Mouse (Mus musculus): ENCODE results near the gene Ndufa8.

The Ndufa8 gene

GRCm38 (mm10) chr2:36040872-36041271 lies 8.3 kb downstream of the Ndufa8 start:
- DNase-seq, result peak in 1 of 2 experiments; percentile 29

GRCm38 (mm10) chr2:36039297-36039985 lies 9.8 kb downstream of the Ndufa8 start:
- DNase-seq, result no peak

- peak in 1 of 2 experiments; percentile 41 for DNase-seq
Measured at GRCm38 (mm10) chr2:36035413-36036081, 13.7 kb downstream of the Ndufa8 start.

- DNase-seq, result no peak
Measured at GRCm38 (mm10) chr2:36034898-36035297, 14.3 kb downstream of the Ndufa8 start.

GRCm38 (mm10) chr2:36033966-36034365 lies 15.2 kb downstream of the Ndufa8 start:
- no peak for DNase-seq

GRCm38 (mm10) chr2:36032884-36033283 lies 16.3 kb downstream of the Ndufa8 start:
- DNase-seq, result peak in 1 of 2 experiments; percentile 48

GRCm38 (mm10) chr2:36023291-36023690 lies 25.9 kb downstream of the Ndufa8 start:
- DNase-seq, result peak; percentile 79 to 88

GRCm38 (mm10) chr2:36021385-36022159 lies 27.6 kb downstream of the Ndufa8 start:
- peak; percentile 86 to 92 for DNase-seq

GRCm38 (mm10) chr2:36013010-36013409 lies 36.2 kb downstream of the Ndufa8 start:
- peak; percentile 56 to 87 for DNase-seq

GRCm38 (mm10) chr2:36011331-36011825 lies 37.8 kb downstream of the Ndufa8 start:
- DNase-seq, result peak in 1 of 2 experiments; percentile 40

- DNase-seq, result no peak
Measured at GRCm38 (mm10) chr2:36010579-36010978, 38.6 kb downstream of the Ndufa8 start.

GRCm38 (mm10) chr2:36009386-36009785 lies 39.8 kb downstream of the Ndufa8 start:
- DNase-seq, result peak; percentile 58 to 69

GRCm38 (mm10) chr2:36008071-36008470 lies 41.1 kb downstream of the Ndufa8 start:
- DNase-seq, result peak in 1 of 2 experiments; percentile 71

- no peak for DNase-seq
Measured at GRCm38 (mm10) chr2:36002188-36002587, 47.0 kb downstream of the Ndufa8 start.

GRCm38 (mm10) chr2:36000390-36000789 lies 48.8 kb downstream of the Ndufa8 start:
- DNase-seq, result no peak

GRCm38 (mm10) chr2:35999212-35999611 lies 50.0 kb downstream of the Ndufa8 start:
- DNase-seq, result no peak

GRCm38 (mm10) chr2:35998416-35998815 lies 50.8 kb downstream of the Ndufa8 start:
- DNase-seq, result no peak

GRCm38 (mm10) chr2:35996753-35997152 lies 52.5 kb downstream of the Ndufa8 start:
- peak in 1 of 2 experiments; percentile 18 for DNase-seq

- DNase-seq, result no peak
Measured at GRCm38 (mm10) chr2:35994303-35994702, 54.9 kb downstream of the Ndufa8 start.

- DNase-seq, result no peak
Measured at GRCm38 (mm10) chr2:35993481-35993880, 55.7 kb downstream of the Ndufa8 start.

- no peak for DNase-seq
Measured at GRCm38 (mm10) chr2:35992259-35992658, 56.9 kb downstream of the Ndufa8 start.

All from kidney, postnatal 25 days (tissue).